Mouse (Mus musculus) cortical plate, adult 2 months (tissue): ENCODE data around the gene Calhm6. TPM values are rescaled to one million over a fixed set of nuclear protein-coding genes. Genes with fewer than 3 reads are reported as not detected.

Experiments
- H3K27ac ChIP-seq: fragments of 200-500 bp; 2 replicates; pipeline ENCODE4 v1.5.1; 2012; ENCODE audit warnings: low read length, control low read depth, inconsistent platforms; ENCODE audit not compliant: insufficient read depth
- H3K4me1 ChIP-seq: fragments of 200-500 bp; 2 replicates; pipeline ENCODE4 v1.6.1; 2011; ENCODE audit warnings: low read length; ENCODE audit not compliant: control insufficient read depth, insufficient read depth
- H3K4me3 ChIP-seq: fragments of 200-500 bp; 2 replicates; pipeline ENCODE4 v1.5.1; 2011; ENCODE audit warnings: mild to moderate bottlenecking, low read length, control low read depth; ENCODE audit not compliant: insufficient read depth
- CTCF ChIP-seq: fragments of 200-500 bp; IDR thresholded peaks from 2 replicates; pipeline ENCODE4 v1.5.1; 2011; ENCODE audit warnings: mild to moderate bottlenecking, control low read depth, low read length; ENCODE audit not compliant: insufficient read depth; ENCODE audit errors: extremely low read depth
- POLR2A ChIP-seq: fragments of 200-500 bp; IDR thresholded peaks from 2 replicates; pipeline ENCODE4 v1.6.1; 2011; ENCODE audit warnings: mild to moderate bottlenecking, low read length, control low read depth; ENCODE audit not compliant: insufficient read depth; ENCODE audit errors: extremely low read depth
- polyA plus RNA-seq: library from polyadenylated mRNA; depleted of rRNA; stranded (reverse); fragments of >200 nt; gene quantifications from 2 replicates; pipeline ENCODE4 v1.2.3, GENCODE M21; 2012

Calhm6 gene
- polyA plus RNA-seq, 1 experiment, result 0.56 TPM

DNA sequence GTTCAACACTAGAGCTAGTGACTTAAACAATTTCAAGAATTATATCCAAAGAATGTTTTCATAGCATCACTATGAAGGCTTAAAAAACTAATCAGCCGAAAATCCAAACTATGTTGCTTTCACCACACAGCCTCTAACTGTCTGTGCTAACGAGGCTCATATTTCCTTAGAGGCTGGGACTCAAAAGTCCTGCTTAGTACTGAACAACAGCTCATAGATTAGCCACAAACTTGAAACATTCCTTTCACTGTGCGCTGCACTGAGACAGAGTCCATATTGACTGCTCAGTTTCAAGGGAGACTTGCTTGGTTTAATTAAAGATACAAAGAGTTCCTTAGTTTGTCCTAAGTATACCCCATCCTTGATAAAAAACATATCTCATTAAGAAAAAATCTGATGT lies 22.0 kb upstream of the Calhm6 start:
- no peaks in the 10 kb centered on the region for H3K4me1 ChIP-seq
- H3K4me3 ChIP-seq, result no peak overlapping the region
- H3K27ac ChIP-seq, result no peak overlapping the region
- TF ChIP-seq POLR2A, result no peak
- no peak for TF ChIP-seq CTCF

DNA sequence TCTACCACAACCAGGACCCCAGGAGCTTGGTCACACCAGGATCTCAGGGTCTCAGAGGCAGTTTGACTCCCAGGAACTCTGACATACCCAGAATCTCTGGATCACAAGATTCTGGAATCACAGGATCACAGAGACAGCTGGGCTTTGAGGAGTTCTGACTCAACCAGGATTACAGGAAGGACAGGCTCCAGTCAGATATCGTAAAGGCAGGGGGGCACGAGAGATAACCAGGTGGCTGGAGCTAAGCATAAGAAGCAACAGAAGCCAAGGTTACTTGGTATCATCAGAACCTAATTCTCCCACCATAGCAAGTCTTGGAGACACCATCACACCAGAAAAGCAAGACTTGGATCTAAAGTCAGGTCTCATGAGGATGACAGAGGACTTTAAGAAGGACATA lies 13.9 kb upstream of the Calhm6 start:
- TF ChIP-seq CTCF (no peak), POLR2A (no peak)
- H3K27ac ChIP-seq, result no peak overlapping the region
- no peak overlapping the region for H3K4me3 ChIP-seq
- H3K4me1 ChIP-seq, result no peaks in the 10 kb centered on the region

DNA sequence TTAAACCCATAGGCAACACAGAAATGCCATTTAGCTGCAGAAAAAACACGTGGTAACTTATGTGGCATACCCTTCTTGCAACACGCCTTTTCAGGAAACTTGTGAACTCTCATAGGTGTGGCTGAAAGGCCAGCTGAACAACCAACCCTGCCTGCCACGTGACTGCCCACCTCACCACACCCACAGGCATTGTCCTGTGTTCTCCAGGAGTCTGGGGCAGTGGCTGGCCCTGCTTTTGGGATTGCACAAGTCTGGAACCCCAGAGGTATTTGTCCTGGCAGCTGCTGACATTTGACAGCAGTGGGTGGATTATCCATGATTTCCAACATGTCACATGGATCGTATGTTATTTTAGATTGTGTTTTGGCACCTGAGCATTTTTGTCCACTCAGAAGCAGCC lies 12.0 kb upstream of the Calhm6 start:
- H3K27ac ChIP-seq, result no peak overlapping the region
- H3K4me1 ChIP-seq, result no peaks in the 10 kb centered on the region
- TF ChIP-seq CTCF, result no peak
- TF ChIP-seq POLR2A, result no peak
- H3K4me3 ChIP-seq, result no peak overlapping the region

DNA sequence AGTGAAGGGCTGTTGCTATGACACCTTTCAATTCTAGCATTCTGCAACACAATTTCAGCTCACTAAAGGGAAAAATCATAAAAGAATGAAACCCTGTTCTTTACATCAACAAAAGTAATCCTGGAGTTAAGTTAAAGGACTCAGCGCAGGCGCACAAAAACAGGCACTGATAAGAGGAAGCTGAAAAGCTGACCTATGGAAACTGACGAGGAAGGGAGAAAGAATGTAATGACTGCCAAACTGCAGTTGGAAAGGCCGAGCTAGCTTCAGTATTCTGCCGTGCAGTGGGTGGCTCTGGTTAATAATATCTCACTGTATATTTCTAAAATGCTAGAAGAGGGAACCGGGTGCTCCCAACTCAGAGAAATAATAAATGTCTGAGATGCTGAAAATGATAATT lies 10.2 kb upstream of the Calhm6 start:
- Histone ChIP-seq H3K27ac (no peak overlapping the region), H3K4me3 (no peak overlapping the region), H3K4me1 (no peaks in the 10 kb centered on the region)
- TF ChIP-seq CTCF (no peak), POLR2A (no peak)

DNA sequence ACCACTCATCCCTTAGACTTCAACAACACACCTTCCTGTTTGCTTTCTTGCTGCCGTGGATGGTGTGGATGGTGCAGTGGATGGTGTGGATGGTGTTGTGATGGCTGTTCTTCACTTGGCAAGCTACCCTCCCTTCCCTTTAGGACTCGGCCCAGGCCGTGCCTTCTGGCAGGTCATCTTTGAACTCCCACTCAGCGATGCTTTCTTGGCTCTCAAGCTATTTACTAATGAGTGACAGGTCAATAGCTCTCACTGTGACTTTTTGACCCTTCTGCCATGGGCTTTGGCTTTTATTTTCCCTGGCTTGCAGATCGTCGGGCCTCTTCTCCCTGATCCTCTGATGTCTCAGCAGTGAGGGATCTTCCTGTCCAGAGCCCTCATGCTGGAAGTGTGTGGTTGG lies 8.6 kb upstream of the Calhm6 start:
- no peak overlapping the region for H3K4me3 ChIP-seq
- no peak overlapping the region for H3K27ac ChIP-seq
- no peaks in the 10 kb centered on the region for H3K4me1 ChIP-seq
- no peak for TF ChIP-seq CTCF
- no peak for TF ChIP-seq POLR2A

DNA sequence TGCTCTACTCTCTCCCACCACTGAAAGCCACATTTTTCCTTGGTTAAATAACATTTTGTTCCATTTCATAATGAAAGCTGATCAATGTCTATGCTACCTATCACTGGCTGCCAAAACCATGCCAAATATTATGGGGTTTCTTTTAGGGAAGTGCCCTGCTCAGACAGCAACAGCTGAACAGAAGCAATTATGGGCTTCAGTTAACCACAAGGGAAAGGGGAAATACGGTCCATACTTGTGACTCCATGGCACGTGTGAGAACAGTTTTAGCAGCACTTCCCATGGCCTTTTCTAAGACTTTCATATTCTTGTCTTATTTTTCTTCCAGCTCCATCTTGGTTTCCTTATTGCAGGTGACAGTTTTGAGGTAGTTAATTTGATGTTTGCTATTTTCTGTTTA lies 3.6 kb upstream of the Calhm6 start:
- no peak overlapping the region for H3K4me3 ChIP-seq
- no peak overlapping the region for H3K27ac ChIP-seq
- H3K4me1 ChIP-seq, result no peaks in the 10 kb centered on the region
- TF ChIP-seq POLR2A (no peak), CTCF (no peak)

DNA sequence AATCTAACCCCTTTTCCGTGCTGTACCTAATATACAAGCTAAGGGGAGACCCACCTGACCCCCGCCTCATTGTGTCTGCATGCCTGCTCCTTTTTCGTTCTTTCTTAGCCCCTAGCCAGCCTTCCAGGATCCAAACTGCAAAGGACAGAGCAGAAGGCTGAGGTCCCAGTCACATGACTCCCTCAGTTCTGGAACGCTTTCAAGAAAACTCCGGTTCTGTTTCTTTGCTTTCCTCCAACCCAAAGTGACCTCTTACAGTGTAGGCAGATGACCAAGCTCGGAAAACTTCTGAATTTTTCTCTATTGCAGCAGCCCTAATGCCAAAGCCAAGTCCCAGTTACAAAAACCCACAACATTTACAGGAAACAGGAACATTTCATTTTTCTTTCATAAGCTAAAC lies 607 bp upstream of the Calhm6 start:
- TF ChIP-seq POLR2A (no peak), CTCF (no peak)
- H3K27ac ChIP-seq, result no peak overlapping the region
- no peak overlapping the region for H3K4me3 ChIP-seq
- no peaks in the 10 kb centered on the region for H3K4me1 ChIP-seq

DNA sequence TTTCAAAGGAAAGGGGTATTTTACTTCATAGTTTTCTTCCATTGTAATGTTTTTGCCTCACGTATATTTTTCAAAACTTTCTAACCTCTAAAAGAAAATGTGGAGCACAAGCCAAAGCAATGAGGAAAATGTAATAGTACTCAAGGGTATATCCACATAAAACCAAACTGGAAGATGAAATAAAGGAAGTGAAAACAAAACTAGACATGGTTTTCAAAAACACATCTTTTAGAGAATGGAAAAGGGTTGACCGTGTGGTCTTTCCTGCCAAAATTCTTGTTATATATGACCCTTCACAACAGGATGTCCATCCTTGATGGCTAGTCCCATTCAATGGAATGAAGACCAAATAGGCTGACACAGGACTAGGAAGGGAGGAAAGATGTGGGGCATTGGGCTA lies 9.4 kb downstream of the Calhm6 start:
- H3K4me1 ChIP-seq, result no peaks in the 10 kb centered on the region
- no peak overlapping the region for H3K27ac ChIP-seq
- TF ChIP-seq CTCF (no peak), POLR2A (no peak)
- H3K4me3 ChIP-seq, result no peak overlapping the region

DNA sequence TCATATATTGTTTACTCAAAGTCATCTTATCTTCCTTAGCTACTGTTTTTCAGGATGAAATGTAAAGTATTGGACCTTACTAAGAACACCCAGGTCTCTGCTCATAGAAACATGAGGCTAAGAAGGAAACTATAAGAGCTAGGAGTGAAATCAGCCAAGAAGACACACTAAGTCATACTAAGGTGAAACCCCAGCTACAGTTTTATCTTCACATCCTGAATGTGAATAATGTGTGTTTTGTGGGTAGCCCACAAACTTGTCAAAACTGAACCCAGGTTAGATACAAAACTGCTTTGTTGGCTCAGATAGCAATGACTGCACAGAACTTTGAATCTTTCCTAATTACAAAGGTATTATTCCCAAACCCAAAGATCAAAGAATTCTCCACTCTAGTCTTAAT lies 10.0 kb downstream of the Calhm6 start:
- Histone ChIP-seq H3K4me1 (no peaks in the 10 kb centered on the region), H3K4me3 (no peak overlapping the region), H3K27ac (no peak overlapping the region)
- TF ChIP-seq POLR2A (no peak), CTCF (no peak)

DNA sequence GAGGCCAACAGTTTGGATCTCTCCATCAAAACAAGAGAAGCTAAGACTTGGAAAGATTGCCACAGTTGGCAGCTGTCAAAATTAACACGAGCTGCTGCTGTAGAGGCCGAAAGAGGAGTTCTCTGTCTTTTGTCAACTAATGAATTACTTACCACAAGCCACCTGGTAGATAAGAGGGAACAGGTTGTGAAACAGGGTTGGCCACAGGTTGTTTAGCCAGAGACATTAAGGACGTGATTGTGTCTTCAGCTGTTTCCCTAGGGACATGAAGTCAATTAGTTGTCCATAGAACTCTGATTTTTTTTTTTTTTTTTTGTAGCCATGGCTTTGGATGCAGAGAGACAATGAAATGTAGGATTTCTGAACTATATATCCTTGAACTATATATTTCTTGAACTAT lies 10.7 kb downstream of the Calhm6 start:
- Histone ChIP-seq H3K27ac (no peak overlapping the region), H3K4me3 (no peak overlapping the region), H3K4me1 (no peaks in the 10 kb centered on the region)
- TF ChIP-seq CTCF, result no peak
- TF ChIP-seq POLR2A, result no peak
